Mouse (Mus musculus): ENCODE measurements around the gene Vps18. TPM values are rescaled to one million over a fixed set of nuclear protein-coding genes. Genes with fewer than 3 reads are reported as not detected.

The Vps18 gene
- 5.5 and 6.3 TPM in 2 replicates for polyA plus RNA-seq (2015; fragmentation: Nextera tagmentation; extraction: Ambion mirVana)

- WGBS (ENCODE audit: insufficient replicate concordance), result under 1% methylated on average over 31 of the region's 31 CpGs
Measured at GRCm38 (mm10) chr2:119288270-119288882, at the start of gene Vps18. Gene Vps18 (plus strand): TSS chr2:119288740.

GRCm38 (mm10) chr2:119240075-119240818 is 48.3 kb upstream of the Vps18 start:
- H3K9me3 ChIP-seq (replicated peaks; ENCODE audit: control insufficient read depth, low read length), result no peaks in the 10 kb centered on the region
- ATAC-seq (ENCODE audit: low read depth), result no peak
- no peaks in the 10 kb centered on the region; the same call in 1 of the 2 replicates for H3K4me1 ChIP-seq (ENCODE audit: control insufficient read depth, low read depth, low read length)
- no peak overlapping the region for H3K4me2 ChIP-seq (ENCODE audit: low read depth, low read length)
- H3K4me3 ChIP-seq (ENCODE audit: low read depth, low read length), result no peak overlapping the region
- no peak overlapping the region for H3K27ac ChIP-seq (ENCODE audit: low read length)
- peaks cover 47% of the 10 kb centered on the region for H3K27me3 ChIP-seq (ENCODE audit: control insufficient read depth, insufficient read depth, low read depth, low read length)
- H3K9ac ChIP-seq (ENCODE audit: low read depth, low read length), result no peak overlapping the region
- no peaks in the 10 kb centered on the region for H3K36me3 ChIP-seq (ENCODE audit: control insufficient read depth, insufficient read depth)
- 53% methylated on average over 4 of the region's 4 CpGs for WGBS (ENCODE audit: insufficient replicate concordance)

More at GRCm38 (mm10) chr2:119288270-119288882, at the start of gene Vps18:
- Histone ChIP-seq H3K9me3 (replicated peaks; ENCODE audit: control insufficient read depth, low read length) (no peaks in the 10 kb centered on the region), H3K27ac (ENCODE audit: low read length) (peak within 1 kb of the TSS; percentile 68), H3K4me3 (ENCODE audit: low read depth, low read length) (peak within 1 kb of the TSS; percentile 72), H3K36me3 (ENCODE audit: control insufficient read depth, insufficient read depth) (peaks cover 16% of the 10 kb centered on the region), H3K27me3 (ENCODE audit: control insufficient read depth, insufficient read depth, low read depth, low read length) (no peaks in the 10 kb centered on the region), H3K4me2 (ENCODE audit: low read depth, low read length) (peak within 1 kb of the TSS; percentile 95), H3K9ac (ENCODE audit: low read depth, low read length) (peak within 1 kb of the TSS; percentile 71), H3K4me1 (ENCODE audit: control insufficient read depth, low read depth, low read length) (peaks cover 15% of the 10 kb centered on the region)
- ATAC-seq (ENCODE audit: low read depth), result peak; percentile 93

- no peaks in the 10 kb centered on the region for H3K36me3 ChIP-seq (ENCODE audit: control insufficient read depth, insufficient read depth)
- H3K9me3 ChIP-seq (replicated peaks; ENCODE audit: control insufficient read depth, low read length), result no peaks in the 10 kb centered on the region
- H3K4me1 ChIP-seq (ENCODE audit: control insufficient read depth, low read depth, low read length), result no peaks in the 10 kb centered on the region; the same call in 1 of the 2 replicates
- H3K9ac ChIP-seq (ENCODE audit: low read depth, low read length), result no peak overlapping the region
- ATAC-seq (ENCODE audit: low read depth), result no peak
- H3K4me3 ChIP-seq (ENCODE audit: low read depth, low read length), result no peak overlapping the region
- 60% methylated on average over 4 of the region's 4 CpGs for WGBS (ENCODE audit: insufficient replicate concordance)
- H3K27ac ChIP-seq (ENCODE audit: low read length), result no peak overlapping the region
- peaks cover 41% of the 10 kb centered on the region for H3K27me3 ChIP-seq (ENCODE audit: control insufficient read depth, insufficient read depth, low read depth, low read length)
- no peak overlapping the region for H3K4me2 ChIP-seq (ENCODE audit: low read depth, low read length)
Measured at GRCm38 (mm10) chr2:119240819-119241186, 47.7 kb upstream of the Vps18 start.

GRCm38 (mm10) chr2:119242548-119242947 is 46.0 kb upstream of the Vps18 start:
- Histone ChIP-seq H3K4me2 (ENCODE audit: low read depth, low read length) (no peak overlapping the region), H3K27ac (ENCODE audit: low read length) (no peak overlapping the region), H3K27me3 (ENCODE audit: control insufficient read depth, insufficient read depth, low read depth, low read length) (peaks cover 24% of the 10 kb centered on the region), H3K36me3 (ENCODE audit: control insufficient read depth, insufficient read depth) (no peaks in the 10 kb centered on the region), H3K4me1 (ENCODE audit: control insufficient read depth, low read depth, low read length) (no peaks in the 10 kb centered on the region), H3K4me3 (ENCODE audit: low read depth, low read length) (no peak overlapping the region), H3K9ac (ENCODE audit: low read depth, low read length) (no peak overlapping the region), H3K9me3 (replicated peaks; ENCODE audit: control insufficient read depth, low read length) (no peaks in the 10 kb centered on the region)
- WGBS (ENCODE audit: insufficient replicate concordance), result 59% methylated on average over 9 of the region's 9 CpGs
- no peak for ATAC-seq (ENCODE audit: low read depth)

DNA sequence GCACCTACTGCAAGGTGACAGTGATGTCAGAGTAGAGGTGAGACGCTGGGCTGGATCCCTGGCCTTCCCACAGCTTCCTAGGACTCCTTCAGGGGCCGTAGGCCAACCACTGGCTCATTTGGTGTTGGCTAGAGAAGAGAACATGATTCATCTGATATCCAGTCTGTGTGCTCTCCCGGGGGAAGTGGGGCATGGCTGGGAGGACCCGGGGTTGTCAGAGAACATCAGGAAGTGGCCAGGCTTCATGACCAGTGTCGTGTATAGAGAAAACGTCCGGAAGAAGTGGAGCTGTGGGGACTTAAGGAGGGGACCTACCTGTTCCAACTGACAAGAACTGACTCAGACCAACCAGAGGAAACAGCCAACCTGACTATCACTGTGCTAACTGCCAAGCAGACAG is 43.3 kb upstream of the Vps18 start:
- Histone ChIP-seq H3K4me1 (ENCODE audit: control insufficient read depth, low read depth, low read length) (no peaks in the 10 kb centered on the region), H3K4me2 (ENCODE audit: low read depth, low read length) (no peak overlapping the region), H3K4me3 (ENCODE audit: low read depth, low read length) (no peak overlapping the region), H3K9me3 (replicated peaks; ENCODE audit: control insufficient read depth, low read length) (no peaks in the 10 kb centered on the region), H3K9ac (ENCODE audit: low read depth, low read length) (no peak overlapping the region), H3K36me3 (ENCODE audit: control insufficient read depth, insufficient read depth) (no peaks in the 10 kb centered on the region), H3K27me3 (ENCODE audit: control insufficient read depth, insufficient read depth, low read depth, low read length) (peaks cover 4% of the 10 kb centered on the region), H3K27ac (ENCODE audit: low read length) (no peak overlapping the region)
- no peak for ATAC-seq (ENCODE audit: low read depth)
- 44% methylated on average over 7 of the region's 7 CpGs for WGBS (ENCODE audit: insufficient replicate concordance)

DNA sequence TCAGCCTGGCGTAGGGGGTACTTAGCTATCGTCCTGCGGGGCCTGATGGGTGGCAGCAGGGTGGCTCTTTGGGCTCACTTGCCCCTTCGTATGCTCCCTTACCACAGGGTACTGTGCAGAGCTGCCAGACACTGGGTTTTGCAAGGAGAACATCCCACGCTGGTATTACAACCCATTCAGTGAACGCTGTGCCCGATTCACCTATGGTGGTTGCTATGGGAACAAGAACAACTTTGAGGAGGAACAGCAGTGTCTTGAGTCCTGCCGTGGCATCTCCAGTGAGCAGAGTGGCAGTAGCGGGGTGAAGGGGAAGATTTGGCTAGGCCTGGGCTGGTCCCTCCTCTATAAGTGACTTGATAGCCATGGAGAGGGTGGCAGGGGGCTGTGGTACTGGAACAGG is 40.6 kb upstream of the Vps18 start:
- H3K4me3 ChIP-seq (ENCODE audit: low read depth, low read length), result no peak overlapping the region
- 65% methylated on average over 9 of the region's 9 CpGs for WGBS (ENCODE audit: insufficient replicate concordance)
- no peak overlapping the region for H3K9ac ChIP-seq (ENCODE audit: low read depth, low read length)
- no peak overlapping the region for H3K4me2 ChIP-seq (ENCODE audit: low read depth, low read length)
- H3K27ac ChIP-seq (ENCODE audit: low read length), result no peak overlapping the region
- H3K36me3 ChIP-seq (ENCODE audit: control insufficient read depth, insufficient read depth), result no peaks in the 10 kb centered on the region
- peaks cover 4% of the 10 kb centered on the region for H3K4me1 ChIP-seq (ENCODE audit: control insufficient read depth, low read depth, low read length)
- peaks cover 2% of the 10 kb centered on the region; the same call in 1 of the 2 replicates for H3K27me3 ChIP-seq (ENCODE audit: control insufficient read depth, insufficient read depth, low read depth, low read length)
- ATAC-seq (ENCODE audit: low read depth), result no peak
- H3K9me3 ChIP-seq (replicated peaks; ENCODE audit: control insufficient read depth, low read length), result no peaks in the 10 kb centered on the region

DNA sequence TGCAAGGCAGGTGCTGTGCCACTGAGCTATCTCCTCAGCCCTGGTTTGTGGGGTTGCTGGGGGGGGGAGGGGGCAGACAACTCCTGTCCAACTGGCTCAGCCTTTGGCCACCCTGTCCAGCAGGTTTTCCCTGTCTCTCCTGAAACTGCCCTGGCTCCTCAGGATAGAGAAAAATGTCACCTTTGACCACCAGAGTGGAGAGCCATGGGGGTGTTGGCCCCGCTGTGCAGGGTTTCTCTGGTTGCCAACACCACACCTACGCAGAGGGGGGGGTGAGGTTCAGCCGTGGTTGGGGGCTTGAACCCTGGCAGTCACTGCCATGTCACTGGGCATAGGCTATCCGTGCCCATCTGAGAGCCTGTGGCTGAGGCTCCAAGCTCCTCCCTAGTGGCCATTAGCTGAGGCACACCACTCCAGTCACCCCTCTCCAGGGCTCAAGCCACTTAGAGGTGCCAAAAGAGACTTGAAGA is 38.9 kb upstream of the Vps18 start:
- Histone ChIP-seq H3K27ac (ENCODE audit: low read length) (no peak overlapping the region), H3K27me3 (ENCODE audit: control insufficient read depth, insufficient read depth, low read depth, low read length) (peaks cover 2% of the 10 kb centered on the region; the same call in 1 of the 2 replicates), H3K4me3 (ENCODE audit: low read depth, low read length) (no peak overlapping the region), H3K4me2 (ENCODE audit: low read depth, low read length) (no peak overlapping the region), H3K9me3 (replicated peaks; ENCODE audit: control insufficient read depth, low read length) (no peaks in the 10 kb centered on the region), H3K4me1 (ENCODE audit: control insufficient read depth, low read depth, low read length) (peaks cover 4% of the 10 kb centered on the region), H3K9ac (ENCODE audit: low read depth, low read length) (no peak overlapping the region), H3K36me3 (ENCODE audit: control insufficient read depth, insufficient read depth) (no peaks in the 10 kb centered on the region)
- no peak for ATAC-seq (ENCODE audit: low read depth)
- 43% methylated on average over 4 of the region's 4 CpGs for WGBS (ENCODE audit: insufficient replicate concordance)

GRCm38 (mm10) chr2:119250377-119250776 is 38.2 kb upstream of the Vps18 start:
- H3K9me3 ChIP-seq (replicated peaks; ENCODE audit: control insufficient read depth, low read length), result no peaks in the 10 kb centered on the region
- H3K9ac ChIP-seq (ENCODE audit: low read depth, low read length), result no peak overlapping the region
- H3K27me3 ChIP-seq (ENCODE audit: control insufficient read depth, insufficient read depth, low read depth, low read length), result peaks cover 2% of the 10 kb centered on the region; the same call in 1 of the 2 replicates
- ATAC-seq (ENCODE audit: low read depth), result no peak
- H3K4me2 ChIP-seq (ENCODE audit: low read depth, low read length), result no peak overlapping the region
- H3K36me3 ChIP-seq (ENCODE audit: control insufficient read depth, insufficient read depth), result no peaks in the 10 kb centered on the region
- no peak overlapping the region for H3K4me3 ChIP-seq (ENCODE audit: low read depth, low read length)
- H3K4me1 ChIP-seq (ENCODE audit: control insufficient read depth, low read depth, low read length), result peaks cover 4% of the 10 kb centered on the region
- H3K27ac ChIP-seq (ENCODE audit: low read length), result no peak overlapping the region
- WGBS (ENCODE audit: insufficient replicate concordance), result 56% methylated on average over 5 of the region's 5 CpGs
